Mouse (Mus musculus) liver, postnatal 0 days (tissue): Measurements from ENCODE around the gene Chat.

Experiments
- CTCF ChIP-seq: sonication (generic); IDR thresholded peaks from 2 replicates; pipeline ENCODE4 v1.5.1; 2016; ENCODE audit warnings: antibody characterized with exemption, low read depth
- EP300 ChIP-seq: IDR thresholded peaks from 2 replicates; pipeline ENCODE4 v1.6.1; 2016; ENCODE audit warnings: antibody characterized with exemption, low read depth, mild to moderate bottlenecking

DNA sequence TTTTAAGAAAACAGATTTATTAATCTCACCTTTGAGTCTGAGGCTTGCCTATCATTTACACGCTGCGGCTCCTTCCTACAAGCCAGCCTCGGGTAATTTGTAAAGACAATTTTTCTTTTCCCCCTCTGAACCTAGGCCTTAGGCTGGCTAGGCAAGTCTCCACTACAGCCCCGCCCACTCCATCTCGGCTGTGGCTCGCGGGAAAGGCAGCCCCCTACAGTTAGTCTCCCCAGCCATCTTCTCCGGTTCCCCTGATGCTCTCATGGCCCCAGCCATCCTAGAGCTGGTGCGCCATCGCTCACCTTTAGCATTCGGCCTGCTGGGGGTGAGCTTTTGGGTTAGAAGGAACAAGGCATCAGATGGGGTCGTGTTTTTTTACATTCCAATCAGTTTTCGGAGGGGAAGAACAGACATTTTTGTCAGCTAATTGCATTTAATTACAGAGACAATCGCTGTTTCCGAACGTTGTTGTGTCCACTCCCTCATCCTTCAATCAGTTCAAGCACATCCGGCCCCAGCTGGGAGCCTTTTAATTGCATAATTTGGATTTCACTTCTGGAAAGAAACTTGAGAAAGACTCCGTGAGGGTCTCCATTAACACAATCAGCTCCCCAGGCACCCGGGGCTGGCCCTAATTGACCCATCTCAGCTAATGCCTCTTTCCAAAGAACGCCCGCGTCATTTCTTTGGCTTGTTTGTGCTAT is 86.2 kb downstream of the Chat start:
- no peak for TF ChIP-seq CTCF
- TF ChIP-seq EP300 = no peak
